Mouse (Mus musculus): ENCODE results near the gene Kbtbd4. TPM values are rescaled to one million over a fixed set of nuclear protein-coding genes. Genes with fewer than 3 reads are reported as not detected.

Kbtbd4 gene
- polyA plus RNA-seq, 1 experiment from 2014 or later: 50.2 TPM

DNA sequence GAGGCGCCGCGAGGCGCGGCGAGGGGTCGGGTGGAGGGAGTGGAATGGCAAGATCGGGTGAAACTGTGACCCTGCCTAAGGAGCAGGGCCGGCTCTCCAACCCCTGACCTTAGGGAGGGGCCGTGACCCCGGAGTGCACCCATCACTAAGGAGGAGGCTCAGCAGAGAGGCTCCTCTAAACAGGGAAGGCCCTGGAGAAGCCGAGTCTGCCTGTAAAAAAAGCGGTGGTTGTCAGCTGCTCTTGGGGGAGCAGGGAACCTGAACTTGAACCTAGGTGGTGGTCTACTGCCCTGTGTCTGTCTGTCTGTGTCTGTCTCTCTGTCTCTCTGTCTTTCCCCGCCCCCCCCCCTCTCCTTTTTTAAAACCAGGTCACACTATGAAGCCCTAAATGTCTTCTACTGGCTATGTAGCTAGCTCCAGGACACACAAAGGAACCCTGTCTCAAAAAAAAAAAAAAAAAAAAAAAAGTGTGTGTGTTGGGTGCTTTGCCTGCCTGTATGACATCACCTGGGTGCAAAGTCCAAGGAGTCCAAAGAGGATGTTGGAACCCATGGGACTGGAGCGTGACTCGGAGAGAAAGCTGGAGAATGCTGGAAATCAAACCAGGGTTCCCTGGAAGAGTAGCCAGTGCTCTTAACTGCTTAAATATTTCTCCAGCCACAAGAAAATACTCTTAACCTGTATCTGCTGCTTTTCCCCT lies 13.6 kb downstream of the Kbtbd4 start:
- peaks cover 24% of the 10 kb centered on the region for H3K4me1 ChIP-seq (ENCODE audit: insufficient read depth, low read length)
- H3K9ac ChIP-seq (replicated peaks; ENCODE audit: low read length): peak overlapping the region; percentile 99
- 10% methylated on average over 16 of the region's 16 CpGs for WGBS
- peak overlapping the region; percentile 74 for H3K4me3 ChIP-seq (ENCODE audit: low read length)
- no peaks in the 10 kb centered on the region for H3K27me3 ChIP-seq (ENCODE audit: insufficient read depth, low read length)
- peak overlapping the region; percentile 97 for H3K27ac ChIP-seq (ENCODE audit: low read length)
- no peaks in the 10 kb centered on the region for H3K9me3 ChIP-seq (ENCODE audit: low read length)
- H3K36me3 ChIP-seq (ENCODE audit: insufficient read depth, low read length): peaks cover 5% of the 10 kb centered on the region
- ATAC-seq (ENCODE audit: low FRiP score, low TSS enrichment): peak; percentile 73
- peak overlapping the region; percentile 90 for H3K4me2 ChIP-seq (replicated peaks; ENCODE audit: low read depth, low read length)

GRCm38 (mm10) chr2:90921178-90921577 lies 16.6 kb downstream of the Kbtbd4 start:
- Histone ChIP-seq H3K4me2 (replicated peaks; ENCODE audit: low read depth, low read length) (no peak overlapping the region), H3K27ac (ENCODE audit: low read length) (no peak overlapping the region), H3K36me3 (ENCODE audit: insufficient read depth, low read length) (no peaks in the 10 kb centered on the region), H3K9ac (replicated peaks; ENCODE audit: low read length) (no peak overlapping the region), H3K4me1 (ENCODE audit: insufficient read depth, low read length) (peaks cover 14% of the 10 kb centered on the region), H3K9me3 (ENCODE audit: low read length) (no peaks in the 10 kb centered on the region), H3K27me3 (ENCODE audit: insufficient read depth, low read length) (no peaks in the 10 kb centered on the region), H3K4me3 (ENCODE audit: low read length) (no peak overlapping the region)
- WGBS: 95% methylated on average over 1 of the region's 1 CpGs
- ATAC-seq (ENCODE audit: low FRiP score, low TSS enrichment): no peak

- Histone ChIP-seq H3K9ac (replicated peaks; ENCODE audit: low read length) (no peak overlapping the region), H3K27ac (ENCODE audit: low read length) (no peak overlapping the region), H3K27me3 (ENCODE audit: insufficient read depth, low read length) (no peaks in the 10 kb centered on the region), H3K36me3 (ENCODE audit: insufficient read depth, low read length) (no peaks in the 10 kb centered on the region), H3K9me3 (ENCODE audit: low read length) (no peaks in the 10 kb centered on the region), H3K4me3 (ENCODE audit: low read length) (no peak overlapping the region), H3K4me1 (ENCODE audit: insufficient read depth, low read length) (peaks cover 6% of the 10 kb centered on the region; the same call in 1 of the 2 replicates), H3K4me2 (replicated peaks; ENCODE audit: low read depth, low read length) (no peak overlapping the region)
- ATAC-seq (ENCODE audit: low FRiP score, low TSS enrichment): no peak
- WGBS: 88% methylated on average over 2 of the region's 2 CpGs
These were observed 18.1 kb downstream of the Kbtbd4 start for GRCm38 (mm10) chr2:90922636-90923035.

DNA sequence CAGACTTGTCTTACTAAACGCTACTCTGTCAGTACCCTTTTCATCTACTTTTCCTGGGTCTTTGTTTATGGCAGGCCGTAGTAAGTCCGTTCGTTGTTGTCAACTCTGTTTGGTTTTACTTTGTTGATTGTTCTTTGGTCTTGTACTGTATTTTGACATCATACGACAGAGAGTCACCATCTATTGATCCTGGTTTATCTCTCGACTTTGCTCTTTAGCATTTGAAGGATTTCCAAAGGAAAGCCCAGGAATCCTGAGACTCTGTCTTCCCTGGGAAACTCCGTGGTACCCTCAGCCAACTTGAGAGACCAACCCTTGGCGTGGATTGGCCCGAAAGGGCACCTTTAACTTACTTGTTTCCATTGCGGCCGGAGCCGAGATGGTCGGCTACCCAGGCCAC lies 24.0 kb downstream of the Kbtbd4 start:
- Histone ChIP-seq H3K27ac (ENCODE audit: low read length) (no peak overlapping the region), H3K4me3 (ENCODE audit: low read length) (no peak overlapping the region), H3K9ac (replicated peaks; ENCODE audit: low read length) (no peak overlapping the region), H3K4me1 (ENCODE audit: insufficient read depth, low read length) (no peaks in the 10 kb centered on the region), H3K27me3 (ENCODE audit: insufficient read depth, low read length) (no peaks in the 10 kb centered on the region), H3K36me3 (ENCODE audit: insufficient read depth, low read length) (no peaks in the 10 kb centered on the region), H3K4me2 (replicated peaks; ENCODE audit: low read depth, low read length) (no peak overlapping the region), H3K9me3 (ENCODE audit: low read length) (no peaks in the 10 kb centered on the region)
- WGBS: 88% methylated on average over 13 of the region's 13 CpGs
- no peak for ATAC-seq (ENCODE audit: low FRiP score, low TSS enrichment)

GRCm38 (mm10) chr2:90931829-90932228 lies 27.3 kb downstream of the Kbtbd4 start:
- no peak overlapping the region for H3K9ac ChIP-seq (replicated peaks; ENCODE audit: low read length)
- no peaks in the 10 kb centered on the region for H3K36me3 ChIP-seq (ENCODE audit: insufficient read depth, low read length)
- no peaks in the 10 kb centered on the region for H3K4me1 ChIP-seq (ENCODE audit: insufficient read depth, low read length)
- ATAC-seq (ENCODE audit: low FRiP score, low TSS enrichment): no peak
- WGBS: 42% methylated on average over 8 of the region's 8 CpGs
- no peaks in the 10 kb centered on the region for H3K9me3 ChIP-seq (ENCODE audit: low read length)
- no peaks in the 10 kb centered on the region for H3K27me3 ChIP-seq (ENCODE audit: insufficient read depth, low read length)
- H3K27ac ChIP-seq (ENCODE audit: low read length): no peak overlapping the region
- no peak overlapping the region for H3K4me2 ChIP-seq (replicated peaks; ENCODE audit: low read depth, low read length)
- H3K4me3 ChIP-seq (ENCODE audit: low read length): no peak overlapping the region

- H3K9me3 ChIP-seq (ENCODE audit: low read length): no peaks in the 10 kb centered on the region
- no peak overlapping the region for H3K4me2 ChIP-seq (replicated peaks; ENCODE audit: low read depth, low read length)
- no peak overlapping the region for H3K4me3 ChIP-seq (ENCODE audit: low read length)
- WGBS: 61% methylated on average over 2 of the region's 2 CpGs
- no peaks in the 10 kb centered on the region for H3K4me1 ChIP-seq (ENCODE audit: insufficient read depth, low read length)
- no peak overlapping the region for H3K9ac ChIP-seq (replicated peaks; ENCODE audit: low read length)
- no peak overlapping the region for H3K27ac ChIP-seq (ENCODE audit: low read length)
- no peak for ATAC-seq (ENCODE audit: low FRiP score, low TSS enrichment)
- no peaks in the 10 kb centered on the region for H3K36me3 ChIP-seq (ENCODE audit: insufficient read depth, low read length)
- no peaks in the 10 kb centered on the region for H3K27me3 ChIP-seq (ENCODE audit: insufficient read depth, low read length)
These were observed 27.7 kb downstream of the Kbtbd4 start for GRCm38 (mm10) chr2:90932273-90932672.

DNA sequence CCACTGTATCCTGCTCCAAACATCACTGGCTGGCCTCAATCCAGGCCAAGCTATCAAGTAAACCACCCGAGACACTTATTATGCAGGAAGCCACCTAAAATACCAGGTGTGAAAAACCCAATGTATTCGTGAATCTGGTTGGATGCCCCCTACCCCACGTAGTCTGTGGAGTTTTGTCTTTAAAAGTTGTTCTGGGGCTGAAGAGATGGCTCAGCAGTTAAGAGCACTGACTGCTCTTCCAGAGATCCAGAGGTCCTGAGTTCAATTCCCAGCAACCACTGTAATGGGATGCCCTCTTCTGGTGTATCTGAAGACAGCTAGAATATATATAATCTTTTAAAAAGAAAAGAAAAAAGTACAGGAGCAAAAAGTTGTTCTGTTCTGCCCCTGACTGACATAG lies 33.8 kb downstream of the Kbtbd4 start:
- Histone ChIP-seq H3K36me3 (ENCODE audit: insufficient read depth, low read length) (no peaks in the 10 kb centered on the region), H3K27me3 (ENCODE audit: insufficient read depth, low read length) (no peaks in the 10 kb centered on the region), H3K4me1 (ENCODE audit: insufficient read depth, low read length) (peaks cover 23% of the 10 kb centered on the region), H3K27ac (ENCODE audit: low read length) (no peak overlapping the region), H3K9ac (replicated peaks; ENCODE audit: low read length) (no peak overlapping the region), H3K4me2 (replicated peaks; ENCODE audit: low read depth, low read length) (no peak overlapping the region), H3K4me3 (ENCODE audit: low read length) (no peak overlapping the region), H3K9me3 (ENCODE audit: low read length) (no peaks in the 10 kb centered on the region)
- no peak for ATAC-seq (ENCODE audit: low FRiP score, low TSS enrichment)
- WGBS: 73% methylated on average over 3 of the region's 3 CpGs

- Histone ChIP-seq H3K27me3 (ENCODE audit: insufficient read depth, low read length) (no peaks in the 10 kb centered on the region), H3K4me3 (ENCODE audit: low read length) (peak overlapping the region; percentile 98), H3K4me1 (ENCODE audit: insufficient read depth, low read length) (peaks cover 29% of the 10 kb centered on the region), H3K27ac (ENCODE audit: low read length) (peak overlapping the region; percentile 96), H3K4me2 (replicated peaks; ENCODE audit: low read depth, low read length) (peak overlapping the region; percentile 80), H3K9me3 (ENCODE audit: low read length) (no peaks in the 10 kb centered on the region), H3K9ac (replicated peaks; ENCODE audit: low read length) (peak overlapping the region; percentile 94), H3K36me3 (ENCODE audit: insufficient read depth, low read length) (no peaks in the 10 kb centered on the region)
- 43% methylated on average over 8 of the region's 8 CpGs for WGBS
- ATAC-seq (ENCODE audit: low FRiP score, low TSS enrichment): peak; percentile 49
These were observed 35.2 kb downstream of the Kbtbd4 start for GRCm38 (mm10) chr2:90939750-90940149.

GRCm38 (mm10) chr2:90940233-90941229 lies 36.0 kb downstream of the Kbtbd4 start, which contains the start of gene Celf1:
TSS of gene Celf1 (plus strand) at chr2:90940382.
- 0% methylated on average over 94 of the region's 113 CpGs for WGBS
- H3K4me1 ChIP-seq (ENCODE audit: insufficient read depth, low read length): peaks cover 29% of the 10 kb centered on the region
- H3K9ac ChIP-seq (replicated peaks; ENCODE audit: low read length): peak within 1 kb of the TSS; percentile 94
- peak within 1 kb of the TSS; percentile 98 for H3K4me3 ChIP-seq (ENCODE audit: low read length)
- peak; percentile 97 for ATAC-seq (ENCODE audit: low FRiP score, low TSS enrichment)
- no peaks in the 10 kb centered on the region for H3K27me3 ChIP-seq (ENCODE audit: insufficient read depth, low read length)
- peak within 1 kb of the TSS; percentile 80 for H3K4me2 ChIP-seq (replicated peaks; ENCODE audit: low read depth, low read length)
- H3K36me3 ChIP-seq (ENCODE audit: insufficient read depth, low read length): no peaks in the 10 kb centered on the region
- peak within 1 kb of the TSS; percentile 96 for H3K27ac ChIP-seq (ENCODE audit: low read length)
- no peaks in the 10 kb centered on the region for H3K9me3 ChIP-seq (ENCODE audit: low read length)
